Mouse (Mus musculus): ENCODE measurements around the gene Efhc1.

DNA sequence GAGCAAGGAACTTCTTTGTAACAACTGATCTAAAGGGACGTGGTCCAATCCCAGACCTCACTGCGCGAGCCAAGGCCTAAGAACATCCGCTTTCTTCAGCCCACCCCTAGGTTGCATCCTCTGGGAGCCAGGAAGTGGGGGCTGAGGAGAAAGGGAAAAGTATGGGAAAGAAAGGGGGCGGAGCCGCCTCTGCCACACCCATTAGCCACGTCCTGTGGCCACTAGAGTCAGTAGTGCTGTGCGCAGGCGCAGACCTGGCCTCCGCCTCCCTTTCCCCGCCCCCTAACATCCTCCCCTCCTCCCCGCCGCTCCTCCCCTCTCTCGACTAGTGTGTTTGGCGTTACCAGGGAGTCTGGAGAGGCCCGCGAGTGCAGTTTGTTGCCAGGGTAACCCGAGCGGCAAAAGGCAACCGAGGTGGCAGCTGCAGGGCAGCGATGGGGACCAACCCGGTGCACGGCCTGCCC is at the start of gene Efhc1:
- TF ChIP-seq POLR2A (IDR thresholded peaks at IDR 0.05; ENCODE audit: insufficient read depth, low read depth, low read length), result peak; percentile 85
- TF ChIP-seq CTCF (IDR thresholded peaks at IDR 0.05; ENCODE audit: insufficient read depth, low read depth, low read length), result no peak
